Mouse (Mus musculus): ENCODE data around the gene Nmrk2. TPM values are rescaled to one million over a fixed set of nuclear protein-coding genes. Genes with fewer than 3 reads are reported as not detected.
A peak's percentile ranks its signal among the peaks of the same experiment; 100 is the strongest.
"Not testable (repeated sequence)": the region's sequence is repeated elsewhere in the genome, so short reads cannot be mapped to it uniquely, and the experiment has no call there.

Nmrk2 gene
- polyA plus RNA-seq, 1 experiment from 2014 or later = 0.41 TPM

DNA sequence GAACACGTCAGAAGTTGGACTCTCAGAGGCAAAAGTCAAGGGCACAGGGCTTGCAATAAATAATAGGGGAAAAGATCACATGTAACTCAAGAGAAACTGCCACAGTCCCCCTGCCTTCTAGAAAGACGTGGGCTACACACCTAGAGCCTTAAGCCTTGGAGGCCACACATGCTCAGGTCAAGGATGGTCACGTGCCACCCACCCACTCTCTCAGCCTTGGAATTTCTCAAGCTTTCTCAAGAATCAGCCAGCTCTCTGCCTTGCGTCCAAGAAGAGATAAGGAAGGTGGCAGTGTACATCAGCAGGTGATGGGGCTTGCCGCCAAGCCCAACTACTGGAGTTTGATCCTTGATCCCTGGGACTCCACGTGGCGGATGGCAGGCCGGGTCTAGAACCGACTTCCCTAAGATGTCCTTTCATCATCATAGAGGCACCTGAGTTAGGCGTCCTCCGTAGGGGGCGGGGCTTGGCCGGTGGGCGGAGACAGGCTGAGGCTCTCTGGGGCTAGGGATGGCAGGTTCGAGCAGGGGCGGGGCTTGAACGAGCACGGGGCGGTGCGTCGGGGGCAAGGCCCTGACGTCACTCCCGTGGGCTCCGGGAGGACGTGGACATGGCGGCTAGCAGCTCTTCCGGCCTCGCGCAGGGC, 30.9 kb upstream of the Nmrk2 start, which contains the start of gene Zfr2:
Gene Zfr2 (plus strand): TSS at position 576 of the 646 bp plus-strand sequence.
- Histone ChIP-seq H3K4me2 (peak within 1 kb of the TSS; percentile 73), H3K4me1 (peaks cover 21% of the 10 kb centered on the region), H3K4me3 (peak within 1 kb of the TSS; percentile 73), H3K36me3 (no peaks in the 10 kb centered on the region), H3K27me3 (peaks cover 51% of the 10 kb centered on the region), H3K27ac (0 out of 2 replicates have a peak within 1 kb of the TSS, but pooled peaks have one; percentile 27), H3K9me3 (no peaks in the 10 kb centered on the region), H3K9ac (peak within 1 kb of the TSS; percentile 73)
- 8% methylated on average over 29 of the region's 29 CpGs for WGBS
- peak; percentile 78 for ATAC-seq (ENCODE audit: insufficient number of reproducible peaks, low FRiP score, low TSS enrichment, low read depth)

DNA sequence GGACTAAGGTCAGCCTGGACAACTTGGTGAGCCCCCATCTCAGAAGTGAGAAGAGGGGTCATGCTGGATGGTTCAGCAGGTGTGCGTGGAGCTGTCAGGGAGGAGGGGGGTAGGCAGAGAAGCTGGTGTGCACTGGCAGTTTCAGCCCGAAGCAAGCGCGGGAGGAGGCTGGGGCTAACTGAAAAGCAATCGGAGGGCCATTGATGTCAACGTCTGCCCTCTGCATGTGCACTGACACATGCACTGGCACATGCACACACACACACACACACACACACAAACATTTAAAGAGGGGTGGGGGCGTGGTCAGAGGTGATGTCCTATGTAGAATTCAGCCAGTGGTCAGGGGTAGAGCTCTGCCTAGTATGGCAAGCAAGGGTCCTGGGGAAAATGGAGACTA, 29.6 kb upstream of the Nmrk2 start:
- WGBS = 49% methylated on average over 7 of the region's 7 CpGs
- Histone ChIP-seq H3K4me1 (peaks cover 20% of the 10 kb centered on the region), H3K4me3 (no peak overlapping the region), H3K36me3 (no peaks in the 10 kb centered on the region), H3K9me3 (no peaks in the 10 kb centered on the region), H3K9ac (no peak overlapping the region), H3K4me2 (no peak overlapping the region), H3K27ac (no peak overlapping the region), H3K27me3 (peaks cover 50% of the 10 kb centered on the region)
- ATAC-seq (ENCODE audit: insufficient number of reproducible peaks, low FRiP score, low TSS enrichment, low read depth) = no peak

DNA sequence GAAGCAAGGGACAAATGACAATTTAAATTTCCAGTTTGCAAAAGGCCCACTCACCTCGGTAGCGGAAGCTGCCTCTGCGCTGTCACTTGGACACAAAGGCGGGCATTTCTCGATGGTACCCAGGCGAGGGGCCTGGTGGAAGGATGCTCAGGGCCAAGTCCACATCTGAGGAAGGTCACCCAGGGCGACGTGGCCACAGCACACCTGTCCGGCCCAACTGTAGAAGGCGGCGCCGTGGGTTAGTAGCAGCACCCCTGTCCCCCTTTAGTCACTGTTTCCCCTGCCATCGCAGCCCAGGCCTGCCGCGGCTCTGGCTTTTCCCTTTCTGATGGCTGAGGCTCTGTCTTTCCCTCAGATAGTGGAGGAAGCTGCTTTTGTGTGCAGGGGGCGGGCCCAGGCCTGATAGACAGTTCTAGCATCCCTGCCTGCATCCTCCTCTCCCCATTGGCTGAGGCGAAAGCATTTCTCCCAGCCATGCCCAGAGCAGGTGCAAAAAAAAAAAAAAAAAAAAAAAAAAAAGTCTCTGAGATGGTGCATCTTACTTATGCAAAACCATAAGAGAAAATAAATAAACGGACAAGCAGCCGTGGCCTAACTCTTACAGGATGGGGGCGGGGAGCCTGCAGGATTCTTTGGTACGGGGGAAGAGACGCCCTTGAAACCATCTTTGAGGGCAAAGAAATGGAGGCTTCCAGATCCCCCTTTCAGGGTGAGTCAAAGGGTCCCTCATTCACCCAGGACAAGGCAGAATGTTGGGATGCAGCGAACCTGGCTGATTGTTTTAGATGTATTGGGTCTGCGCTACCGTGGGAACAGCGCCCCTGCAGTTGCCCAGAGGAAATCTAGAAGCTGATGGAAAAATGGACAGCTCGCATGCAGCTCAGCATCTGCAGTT, 28.8 kb upstream of the Nmrk2 start, which contains the start of gene Atcay:
Gene Atcay (minus strand): TSS at position 396 of the 895 bp plus-strand sequence.
- no peak for ATAC-seq (ENCODE audit: insufficient number of reproducible peaks, low FRiP score, low TSS enrichment, low read depth)
- 0 out of 2 replicates have a peak within 1 kb of the TSS, but pooled peaks have one; percentile 8 for H3K4me3 ChIP-seq
- no peaks in the 10 kb centered on the region for H3K36me3 ChIP-seq
- H3K4me2 ChIP-seq = peak within 1 kb of the TSS; percentile 30; the same call in 1 of the 2 replicates
- H3K27me3 ChIP-seq = peaks cover 50% of the 10 kb centered on the region
- no peak within 1 kb of the TSS; the same call in 1 of the 2 replicates for H3K9ac ChIP-seq
- H3K9me3 ChIP-seq = no peaks in the 10 kb centered on the region
- peaks cover 20% of the 10 kb centered on the region for H3K4me1 ChIP-seq
- H3K27ac ChIP-seq = no peak within 1 kb of the TSS
- 9% methylated on average over 27 of the region's 27 CpGs for WGBS

- H3K4me2 ChIP-seq = peak overlapping the region; percentile 30; the same call in 1 of the 2 replicates
- H3K9ac ChIP-seq = no peak overlapping the region
- H3K4me3 ChIP-seq = 0 out of 2 replicates have a peak overlapping the region, but pooled peaks have one; percentile 8
- peaks cover 50% of the 10 kb centered on the region for H3K27me3 ChIP-seq
- no peaks in the 10 kb centered on the region for H3K9me3 ChIP-seq
- no peaks in the 10 kb centered on the region for H3K36me3 ChIP-seq
- ATAC-seq (ENCODE audit: insufficient number of reproducible peaks, low FRiP score, low TSS enrichment, low read depth) = no peak
- peaks cover 20% of the 10 kb centered on the region for H3K4me1 ChIP-seq
- WGBS = 10% methylated on average over 20 of the region's 20 CpGs
- no peak overlapping the region for H3K27ac ChIP-seq
Observed at GRCm38 (mm10) chr10:81229735-81230437, 28.0 kb upstream of the Nmrk2 start.

- not testable (repeated sequence) for ATAC-seq (ENCODE audit: insufficient number of reproducible peaks, low FRiP score, low TSS enrichment, low read depth); H3K36me3 ChIP-seq; H3K4me3 ChIP-seq; H3K27ac ChIP-seq; H3K9ac ChIP-seq; H3K4me1 ChIP-seq; H3K9me3 ChIP-seq; H3K4me2 ChIP-seq
- peaks cover 15% of the 10 kb centered on the region for H3K27me3 ChIP-seq
- 46% methylated on average over 2 of the region's 2 CpGs for WGBS
Observed at GRCm38 (mm10) chr10:81223731-81224130, 21.9 kb upstream of the Nmrk2 start.

DNA sequence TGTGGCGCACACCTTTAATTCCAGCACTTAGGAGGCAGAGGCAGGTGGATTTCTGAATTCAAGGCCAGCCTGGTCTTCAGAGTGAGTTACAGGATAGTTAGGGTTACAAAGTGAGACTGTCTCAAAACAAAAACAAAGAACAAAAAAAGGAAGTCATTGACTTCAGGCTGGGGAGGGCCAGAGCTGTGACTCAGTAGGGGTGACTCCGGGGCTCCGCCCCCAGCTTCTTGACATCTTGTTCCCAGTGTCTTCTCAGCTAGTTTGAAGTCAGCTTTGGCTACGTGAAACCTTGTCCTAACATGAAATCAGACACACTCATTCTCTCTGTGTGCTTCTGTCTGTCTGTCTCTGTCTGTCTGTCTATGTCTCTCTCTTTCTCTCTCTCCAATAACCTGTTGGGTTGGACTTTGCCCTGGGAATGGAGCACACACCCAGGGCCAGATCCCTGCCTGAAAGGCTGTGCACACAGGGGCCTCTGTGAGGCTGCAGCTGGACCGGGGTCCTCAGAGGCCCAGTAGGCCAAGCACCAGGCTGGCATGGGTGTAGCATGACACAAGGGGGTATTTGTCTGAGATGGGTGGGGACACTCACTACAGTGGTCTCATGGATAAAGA, 19.7 kb upstream of the Nmrk2 start:
- ATAC-seq (ENCODE audit: insufficient number of reproducible peaks, low FRiP score, low TSS enrichment, low read depth) = no peak
- H3K27ac ChIP-seq = no peak overlapping the region
- H3K4me3 ChIP-seq = no peak overlapping the region
- H3K27me3 ChIP-seq = 0 out of 2 replicates have a peak, but pooled peaks cover 9% of the 10 kb centered on the region
- no peak overlapping the region for H3K9ac ChIP-seq
- H3K36me3 ChIP-seq = no peaks in the 10 kb centered on the region
- H3K9me3 ChIP-seq = no peaks in the 10 kb centered on the region
- peaks cover 3% of the 10 kb centered on the region; the same call in 1 of the 2 replicates for H3K4me1 ChIP-seq
- H3K4me2 ChIP-seq = no peak overlapping the region
- WGBS = 85% methylated on average over 5 of the region's 5 CpGs

DNA sequence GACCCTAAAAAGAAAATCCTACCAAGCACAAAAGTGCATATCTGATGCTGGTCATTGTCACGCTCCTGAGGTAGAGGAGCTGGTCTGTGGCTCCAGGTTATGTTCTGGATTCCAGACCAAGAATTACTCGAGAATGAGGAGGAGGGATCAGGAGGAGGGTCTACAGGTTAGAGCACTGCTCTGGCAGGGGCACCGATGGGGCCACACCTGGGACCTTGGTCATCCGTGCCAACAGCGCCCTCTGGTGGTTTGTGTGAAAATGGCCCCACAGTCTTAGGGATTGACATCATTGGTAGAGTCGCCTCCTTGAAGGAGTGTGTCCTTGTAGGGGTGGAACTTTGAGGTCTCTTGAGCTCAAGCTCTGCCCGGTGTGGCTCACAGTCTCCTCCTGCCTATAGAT, 16.1 kb upstream of the Nmrk2 start:
- Histone ChIP-seq H3K27ac (no peak overlapping the region), H3K4me1 (peaks cover 3% of the 10 kb centered on the region; the same call in 1 of the 2 replicates), H3K4me2 (no peak overlapping the region), H3K9ac (no peak overlapping the region), H3K27me3 (0 out of 2 replicates have a peak, but pooled peaks cover 9% of the 10 kb centered on the region), H3K36me3 (no peaks in the 10 kb centered on the region), H3K9me3 (no peaks in the 10 kb centered on the region), H3K4me3 (no peak overlapping the region)
- 27% methylated on average over 7 of the region's 7 CpGs for WGBS
- no peak for ATAC-seq (ENCODE audit: insufficient number of reproducible peaks, low FRiP score, low TSS enrichment, low read depth)

GRCm38 (mm10) chr10:81217267-81217666, 15.4 kb upstream of the Nmrk2 start:
- H3K4me1 ChIP-seq; H3K9me3 ChIP-seq; H3K4me2 ChIP-seq; H3K9ac ChIP-seq; H3K27ac ChIP-seq; H3K36me3 ChIP-seq; H3K4me3 ChIP-seq; ATAC-seq (ENCODE audit: insufficient number of reproducible peaks, low FRiP score, low TSS enrichment, low read depth); H3K27me3 ChIP-seq: not testable (repeated sequence)
- WGBS = 35% methylated on average over 1 of the region's 1 CpGs

GRCm38 (mm10) chr10:81216810-81217209, 15.0 kb upstream of the Nmrk2 start:
- H3K27ac ChIP-seq = no peak overlapping the region
- no peak overlapping the region for H3K4me2 ChIP-seq
- H3K4me3 ChIP-seq = no peak overlapping the region
- no peak for ATAC-seq (ENCODE audit: insufficient number of reproducible peaks, low FRiP score, low TSS enrichment, low read depth)
- no peak overlapping the region for H3K9ac ChIP-seq
- no peaks in the 10 kb centered on the region for H3K9me3 ChIP-seq
- WGBS = 87% methylated on average over 6 of the region's 6 CpGs
- peaks cover 3% of the 10 kb centered on the region; the same call in 1 of the 2 replicates for H3K4me1 ChIP-seq
- H3K27me3 ChIP-seq = 0 out of 2 replicates have a peak, but pooled peaks cover 9% of the 10 kb centered on the region
- H3K36me3 ChIP-seq = no peaks in the 10 kb centered on the region

GRCm38 (mm10) chr10:81216260-81216659, 14.4 kb upstream of the Nmrk2 start:
- H3K27me3 ChIP-seq = 0 out of 2 replicates have a peak, but pooled peaks cover 9% of the 10 kb centered on the region
- H3K9ac ChIP-seq = no peak overlapping the region
- no peak overlapping the region for H3K4me3 ChIP-seq
- H3K36me3 ChIP-seq = no peaks in the 10 kb centered on the region
- no peaks in the 10 kb centered on the region for H3K9me3 ChIP-seq
- no peak overlapping the region for H3K4me2 ChIP-seq
- no peak overlapping the region for H3K27ac ChIP-seq
- no peak for ATAC-seq (ENCODE audit: insufficient number of reproducible peaks, low FRiP score, low TSS enrichment, low read depth)
- H3K4me1 ChIP-seq = peaks cover 3% of the 10 kb centered on the region; the same call in 1 of the 2 replicates
- 77% methylated on average over 6 of the region's 6 CpGs for WGBS

DNA sequence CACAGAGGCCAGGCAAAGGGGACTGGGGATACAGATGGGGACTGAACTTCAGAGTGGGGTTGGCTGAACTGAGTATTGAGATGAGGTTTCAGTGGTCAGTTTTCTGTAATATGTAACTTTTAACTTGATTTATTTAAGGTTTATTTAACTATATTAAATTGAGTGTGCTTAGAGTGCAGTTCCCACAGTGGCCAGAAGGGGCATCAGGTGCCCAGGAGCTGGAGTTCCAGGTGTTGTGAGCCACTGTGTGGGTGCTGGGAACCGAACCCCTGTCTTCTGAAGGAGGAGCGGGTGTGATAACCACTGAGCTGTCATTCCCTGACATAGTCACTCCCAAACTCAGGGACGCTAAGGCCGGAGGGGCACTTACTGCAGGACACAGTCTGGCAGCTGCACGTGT, 8.3 kb upstream of the Nmrk2 start:
- H3K4me3 ChIP-seq = no peak overlapping the region
- H3K27me3 ChIP-seq = peaks cover 3% of the 10 kb centered on the region; the same call in 1 of the 2 replicates
- no peak overlapping the region for H3K4me2 ChIP-seq
- no peaks in the 10 kb centered on the region for H3K9me3 ChIP-seq
- ATAC-seq (ENCODE audit: insufficient number of reproducible peaks, low FRiP score, low TSS enrichment, low read depth) = no peak
- no peak overlapping the region for H3K9ac ChIP-seq
- no peak overlapping the region for H3K27ac ChIP-seq
- no peaks in the 10 kb centered on the region for H3K36me3 ChIP-seq
- H3K4me1 ChIP-seq = no peaks in the 10 kb centered on the region
- WGBS = 93% methylated on average over 5 of the region's 5 CpGs
